Comparison of ENCODE assay signal across 8 mouse cellular contexts in genomic region chr1:152799897-152800296, GRCm38 (mm10). TPM values are rescaled to one million over a fixed set of nuclear protein-coding genes. Genes with fewer than 3 reads are reported as not detected.
A peak's percentile ranks its signal among the peaks of the same experiment; 100 is the strongest.
DNase-seq lines count a peak whose midpoint lies in the region; ATAC-seq and TF ChIP-seq lines count a peak whose summit lies in the region.

Gene Ncf2, plus strand, starts transcription at chr1:152800194.

- no peaks in the 10 kb centered on the region for H3K9me3 ChIP-seq in limb, embryonic 14.5 days (ENCODE audit: control insufficient read depth, low read length)
- H3K9me3 ChIP-seq in stomach, embryonic 15.5 days = no peaks in the 10 kb centered on the region

- peak within 1 kb of the TSS; percentile 8; the same call in 1 of the 2 replicates for H3K27ac ChIP-seq in spleen, adult 2 months (ENCODE audit: insufficient read depth, low read length)
- no peak within 1 kb of the TSS for H3K27ac ChIP-seq in limb, embryonic 14.5 days (replicated peaks; ENCODE audit: low read depth, low read length)
- H3K27ac ChIP-seq in stomach, embryonic 15.5 days = peak within 1 kb of the TSS; percentile 2

- TF ChIP-seq CTCF in spleen, adult 2 months (IDR thresholded peaks at IDR 0.05; ENCODE audit: extremely low read depth, insufficient read depth, insufficient read length, insufficient replicate concordance) = no peak

- H3K4me3 ChIP-seq in spleen, adult 2 months (ENCODE audit: extremely low read depth, insufficient read depth, insufficient read length) = no peak within 1 kb of the TSS
- no peak within 1 kb of the TSS for H3K4me3 ChIP-seq in limb, embryonic 14.5 days (replicated peaks; ENCODE audit: low read length)
- H3K4me3 ChIP-seq in stomach, embryonic 15.5 days (replicated peaks) = no peak within 1 kb of the TSS

- no peaks in the 10 kb centered on the region for H3K36me3 ChIP-seq in spleen, adult 2 months (ENCODE audit: control insufficient read depth, insufficient read depth, low read length)
- no peaks in the 10 kb centered on the region for H3K36me3 ChIP-seq in limb, embryonic 14.5 days (ENCODE audit: control insufficient read depth, insufficient read depth, low read length)
- no peaks in the 10 kb centered on the region for H3K36me3 ChIP-seq in stomach, embryonic 15.5 days

- TF ChIP-seq POLR2A in spleen, adult 2 months (IDR thresholded peaks at IDR 0.05; ENCODE audit: low read depth, low read length) = no peak
- TF ChIP-seq POLR2A in limb, embryonic 14.5 days (IDR thresholded peaks at IDR 0.05; ENCODE audit: borderline replicate concordance, extremely low read depth, insufficient read depth, insufficient read length) = no peak

- peak; percentile 81 for ATAC-seq in limb, embryonic 14.5 days (ENCODE audit: low FRiP score, low read depth)
- ATAC-seq in stomach, embryonic 15.5 days (ENCODE audit: insufficient read depth, low FRiP score, low read depth) = peak; percentile 86; the same call in 1 of the 2 replicates

- no peak within 1 kb of the TSS for H3K9ac ChIP-seq in limb, embryonic 14.5 days (ENCODE audit: low read depth, low read length, severe bottlenecking)
- no peak within 1 kb of the TSS for H3K9ac ChIP-seq in stomach, embryonic 15.5 days

- no peak within 1 kb of the TSS for H3K4me2 ChIP-seq in limb, embryonic 14.5 days (replicated peaks; ENCODE audit: low read depth, low read length, severe bottlenecking)
- no peak within 1 kb of the TSS for H3K4me2 ChIP-seq in stomach, embryonic 15.5 days

- DNase-seq in spleen, adult 2 months (ENCODE audit: low read depth in 1 of 2, low spot score in 2 of 2) = no peak
- no peak for DNase-seq in spleen, adult 18-20 months
- DNase-seq in gonadal fat pad, adult 2 months (ENCODE audit: low read depth) = no peak
- DNase-seq in limb, embryonic 14.5 days (ENCODE audit: low spot score) = peak; percentile 22
- no peak for DNase-seq in gastrocnemius, postnatal 10 days
- DNase-seq in cerebellum, adult 11 months = no peak
- DNase-seq in layer of hippocampus, postnatal 10 days (ENCODE audit: low spot score in 2 of 2) = no peak

- 38% methylated on average over 2 of the region's 2 CpGs for WGBS in spleen, adult 2 months
- 15% methylated on average over 2 of the region's 2 CpGs for WGBS in limb, embryonic 14.5 days
- WGBS in stomach, embryonic 15.5 days = 16% methylated on average over 2 of the region's 2 CpGs

- H3K4me1 ChIP-seq in spleen, adult 2 months (ENCODE audit: control insufficient read depth, insufficient read depth, insufficient read length) = peaks cover 10% of the 10 kb centered on the region; the same call in 1 of the 2 replicates
- H3K4me1 ChIP-seq in limb, embryonic 14.5 days (ENCODE audit: control insufficient read depth, insufficient read depth, low read length) = 0 out of 2 replicates have a peak, but pooled peaks cover 2% of the 10 kb centered on the region
- no peaks in the 10 kb centered on the region for H3K4me1 ChIP-seq in stomach, embryonic 15.5 days

- H3K27me3 ChIP-seq in spleen, adult 2 months (ENCODE audit: control insufficient read depth, insufficient read depth, low read length) = no peaks in the 10 kb centered on the region
- no peaks in the 10 kb centered on the region for H3K27me3 ChIP-seq in limb, embryonic 14.5 days (ENCODE audit: control insufficient read depth, insufficient read depth, low read length)
- H3K27me3 ChIP-seq in stomach, embryonic 15.5 days (replicated peaks) = no peaks in the 10 kb centered on the region

RNA-seq across cellular contexts. Expression of gene Ncf2, which starts in this region (rescaled TPM):
- 29.7 and 33.7 TPM in 2 replicates for polyA plus RNA-seq in spleen, adult 2 months (2012; rRNA removed)
- 65.7 and 76.4 TPM in 2 replicates for polyA plus RNA-seq in gonadal fat pad, adult 2 months (2012; rRNA removed)
- polyA plus RNA-seq in limb, embryonic 14.5 days (2012; rRNA removed) = 3.8 and 5.2 TPM in 2 replicates
- polyA plus RNA-seq in limb, embryonic 14.5 days (2014; fragmentation: Nextera tagmentation; extraction: Ambion mirVana) = 6.0 and 6.8 TPM in 2 replicates
- polyA plus RNA-seq in stomach, embryonic 15.5 days (2015; fragmentation: Nextera tagmentation; extraction: Ambion mirVana) = 6.1 and 7.0 TPM in 2 replicates
- total RNA-seq in gastrocnemius, postnatal 10 days (2021) = 1 to 10 TPM; 2.5 to 2.8 TPM
- 1 to 10 TPM; 2.3 to 3.7 TPM for total RNA-seq in layer of hippocampus, postnatal 10 days (2021)
